Mouse (Mus musculus): ENCODE measurements at regions not wholly inside any gene's neighbourhood (a gene's known extent, or its start where the extent isn't known, plus 50 kb on each side); places are given as distances from the start of the nearest gene placed in this dataset.

GRCm38 (mm10) chr13:42617844-42618243 is 62.6 kb upstream of the Phactr1 start:
- Histone ChIP-seq H3K4me3 (ENCODE audit: extremely low read depth, insufficient read depth, insufficient read length) (no peak overlapping the region), H3K4me1 (ENCODE audit: control insufficient read depth, insufficient read depth, insufficient read length) (no peaks in the 10 kb centered on the region), H3K27ac (ENCODE audit: insufficient read depth, low read length) (no peak overlapping the region), H3K27me3 (ENCODE audit: control insufficient read depth, insufficient read depth, low read length) (no peaks in the 10 kb centered on the region), H3K36me3 (ENCODE audit: control insufficient read depth, insufficient read depth, low read length) (no peaks in the 10 kb centered on the region)
- 69% methylated on average over 4 of the region's 4 CpGs for WGBS
- DNase-seq (ENCODE audit: low read depth in 1 of 2, low spot score in 2 of 2): no peak
- TF ChIP-seq POLR2A (IDR thresholded peaks at IDR 0.05; ENCODE audit: low read depth, low read length): no peak
- TF ChIP-seq CTCF (IDR thresholded peaks at IDR 0.05; ENCODE audit: extremely low read depth, insufficient read depth, insufficient read length, insufficient replicate concordance): no peak

- H3K27ac ChIP-seq (ENCODE audit: insufficient read depth, low read length): no peak overlapping the region
- H3K4me3 ChIP-seq (ENCODE audit: extremely low read depth, insufficient read depth, insufficient read length): no peak overlapping the region
- no peaks in the 10 kb centered on the region for H3K27me3 ChIP-seq (ENCODE audit: control insufficient read depth, insufficient read depth, low read length)
- no peaks in the 10 kb centered on the region for H3K4me1 ChIP-seq (ENCODE audit: control insufficient read depth, insufficient read depth, insufficient read length)
- TF ChIP-seq POLR2A (IDR thresholded peaks at IDR 0.05; ENCODE audit: low read depth, low read length) (no peak), CTCF (IDR thresholded peaks at IDR 0.05; ENCODE audit: extremely low read depth, insufficient read depth, insufficient read length, insufficient replicate concordance) (no peak)
- no peaks in the 10 kb centered on the region for H3K36me3 ChIP-seq (ENCODE audit: control insufficient read depth, insufficient read depth, low read length)
- DNase-seq (ENCODE audit: low read depth in 1 of 2, low spot score in 2 of 2): no peak
- 82% methylated on average over 6 of the region's 6 CpGs for WGBS
Observed at GRCm38 (mm10) chr13:42619555-42620280, 60.7 kb upstream of the Phactr1 start.

DNA sequence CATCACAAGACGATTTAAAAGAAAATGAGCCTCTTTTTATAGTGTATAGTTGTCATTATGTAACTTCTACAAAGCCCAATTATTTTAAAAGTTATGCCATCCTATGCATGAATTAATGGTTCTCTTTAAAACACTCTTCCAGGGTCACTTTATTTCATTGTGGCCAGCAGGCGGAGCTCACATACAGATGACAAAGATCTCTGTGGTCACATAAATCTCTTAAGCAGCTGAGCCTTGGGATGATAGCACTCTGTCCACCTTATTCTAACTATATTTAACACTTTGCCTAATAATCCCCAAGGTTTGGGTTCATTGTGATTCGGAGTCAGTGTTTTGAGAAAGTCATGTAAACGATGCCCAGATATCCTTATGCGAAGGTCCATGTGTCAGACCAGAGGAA is 56.9 kb upstream of the Phactr1 start:
- TF ChIP-seq POLR2A (IDR thresholded peaks at IDR 0.05; ENCODE audit: low read depth, low read length): no peak
- TF ChIP-seq CTCF (IDR thresholded peaks at IDR 0.05; ENCODE audit: extremely low read depth, insufficient read depth, insufficient read length, insufficient replicate concordance): no peak
- Histone ChIP-seq H3K4me3 (ENCODE audit: extremely low read depth, insufficient read depth, insufficient read length) (no peak overlapping the region), H3K27me3 (ENCODE audit: control insufficient read depth, insufficient read depth, low read length) (no peaks in the 10 kb centered on the region), H3K36me3 (ENCODE audit: control insufficient read depth, insufficient read depth, low read length) (no peaks in the 10 kb centered on the region), H3K27ac (ENCODE audit: insufficient read depth, low read length) (no peak overlapping the region), H3K4me1 (ENCODE audit: control insufficient read depth, insufficient read depth, insufficient read length) (no peaks in the 10 kb centered on the region)
- WGBS: 70% methylated on average over 5 of the region's 5 CpGs
- no peak for DNase-seq (ENCODE audit: low read depth in 1 of 2, low spot score in 2 of 2)

Data from spleen, adult 2 months (tissue).